Mouse (Mus musculus): ENCODE results near the gene Pde6h. TPM values are rescaled to one million over a fixed set of nuclear protein-coding genes. Genes with fewer than 3 reads are reported as not detected.

The Pde6h gene
- polyA plus RNA-seq, 1 experiment from 2014 or later = not detected

DNA sequence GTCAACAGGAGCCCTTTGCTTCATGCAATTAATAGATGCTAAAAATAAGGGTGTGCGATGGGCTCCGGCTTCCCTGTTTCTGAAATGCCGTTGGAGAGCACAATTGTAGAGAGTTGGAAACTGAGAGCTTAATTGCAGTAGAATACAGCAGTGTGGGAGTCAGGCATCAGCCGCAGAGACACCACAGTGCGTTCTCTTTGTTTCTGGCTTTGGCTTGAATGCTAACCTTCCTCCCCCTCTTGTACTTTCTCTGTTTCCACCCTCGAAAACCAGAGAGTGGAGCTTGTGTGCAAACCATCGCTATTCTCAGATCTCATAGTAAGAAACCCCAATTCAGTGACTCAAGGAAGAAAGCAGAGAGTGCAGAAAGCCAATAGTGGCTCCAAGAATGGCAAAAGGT lies 74.5 kb downstream of the Pde6h start:
- Histone ChIP-seq H3K9ac (no peak overlapping the region), H3K36me3 (ENCODE audit: poor library complexity, severe bottlenecking) (no peaks in the 10 kb centered on the region), H3K27ac (no peak overlapping the region), H3K4me1 (peaks cover 10% of the 10 kb centered on the region), H3K4me3 (no peak overlapping the region), H3K4me2 (no peak overlapping the region), H3K9me3 (replicated peaks) (no peaks in the 10 kb centered on the region), H3K27me3 (no peaks in the 10 kb centered on the region)
- WGBS = 73% methylated on average over 7 of the region's 7 CpGs
- no peak for ATAC-seq

DNA sequence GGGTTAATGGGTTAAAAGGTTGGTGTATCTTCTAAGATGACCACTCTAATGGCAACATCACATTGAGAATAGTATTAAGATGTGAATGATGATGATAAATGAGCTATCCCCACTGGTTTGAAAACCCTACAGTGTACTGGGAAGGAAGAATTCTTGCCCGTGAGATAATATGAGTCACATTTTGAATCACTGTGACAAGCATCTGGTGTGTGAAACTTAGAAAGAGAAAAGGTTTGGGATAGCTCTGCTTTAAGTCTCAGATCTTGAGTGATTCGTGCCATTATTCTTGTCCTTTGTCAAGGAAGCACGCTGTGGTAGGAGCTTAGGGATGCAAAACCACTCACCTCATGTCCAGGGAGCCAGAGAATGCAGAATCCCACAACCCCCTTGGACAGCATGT lies 75.4 kb downstream of the Pde6h start:
- Histone ChIP-seq H3K36me3 (ENCODE audit: poor library complexity, severe bottlenecking) (no peaks in the 10 kb centered on the region), H3K27ac (no peak overlapping the region), H3K27me3 (no peaks in the 10 kb centered on the region), H3K9me3 (replicated peaks) (no peaks in the 10 kb centered on the region), H3K4me1 (peaks cover 10% of the 10 kb centered on the region), H3K4me3 (no peak overlapping the region), H3K9ac (no peak overlapping the region), H3K4me2 (no peak overlapping the region)
- ATAC-seq = no peak
- WGBS = 87% methylated on average over 3 of the region's 3 CpGs

DNA sequence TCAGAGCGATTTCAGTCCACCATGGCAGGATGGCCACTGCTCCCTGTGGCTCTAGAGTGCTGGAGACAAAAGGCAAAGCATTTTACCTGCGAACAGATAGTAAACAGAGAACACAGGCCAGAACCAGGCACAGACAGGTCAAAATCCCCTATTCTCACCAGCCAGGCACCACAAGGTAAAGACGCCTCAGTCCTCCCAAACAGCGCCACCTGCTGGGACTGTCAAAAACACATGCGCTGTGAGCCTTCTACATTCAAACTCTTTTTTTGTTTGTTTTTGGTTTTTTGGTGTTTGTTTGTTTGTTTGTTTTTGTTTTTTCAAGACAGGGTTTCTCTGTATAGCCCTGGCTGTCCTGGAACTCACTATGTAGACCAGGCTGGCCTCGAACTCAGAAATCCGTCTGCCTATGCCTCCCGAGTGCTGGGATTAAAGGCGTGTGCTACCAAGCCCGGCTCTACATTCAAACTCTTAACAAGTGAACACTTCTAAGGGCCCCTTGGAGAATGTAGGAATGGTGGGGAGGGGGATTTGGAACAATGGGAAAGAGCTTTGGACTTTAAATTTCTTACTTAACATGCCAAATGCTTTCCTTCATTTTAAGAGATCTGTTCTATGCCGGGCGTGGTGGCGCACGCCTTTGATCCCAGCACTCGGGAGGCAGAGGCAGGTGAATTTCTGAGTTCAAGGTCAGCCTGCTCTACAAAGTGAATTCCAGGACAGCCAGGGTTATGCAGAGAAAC lies 76.2 kb downstream of the Pde6h start:
- H3K4me2 ChIP-seq = no peak overlapping the region
- H3K27me3 ChIP-seq = no peaks in the 10 kb centered on the region
- H3K9ac ChIP-seq = no peak overlapping the region
- no peaks in the 10 kb centered on the region for H3K36me3 ChIP-seq (ENCODE audit: poor library complexity, severe bottlenecking)
- 88% methylated on average over 15 of the region's 15 CpGs for WGBS
- no peak for ATAC-seq
- H3K27ac ChIP-seq = no peak overlapping the region
- H3K9me3 ChIP-seq (replicated peaks) = no peaks in the 10 kb centered on the region
- H3K4me3 ChIP-seq = no peak overlapping the region
- peaks cover 10% of the 10 kb centered on the region for H3K4me1 ChIP-seq

DNA sequence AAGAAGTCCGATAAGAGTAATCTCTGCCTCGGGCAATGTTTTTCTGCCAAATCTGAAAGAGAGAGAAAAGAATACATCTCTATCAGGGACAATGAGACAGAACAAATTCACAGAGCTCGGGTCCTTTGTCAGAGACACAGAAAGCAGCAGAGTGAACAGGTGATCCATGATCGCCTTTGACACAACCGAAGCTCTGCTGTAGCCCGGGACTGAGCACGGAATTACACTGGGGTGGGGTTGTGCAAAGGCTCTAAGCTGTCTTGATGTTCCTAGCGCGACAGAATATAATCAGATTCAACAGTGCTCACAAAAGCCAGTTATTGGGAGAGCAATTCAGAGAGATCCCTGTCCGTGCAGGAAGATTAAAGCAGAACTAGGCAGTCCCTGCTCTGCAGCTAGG lies 77.1 kb downstream of the Pde6h start:
- no peaks in the 10 kb centered on the region for H3K27me3 ChIP-seq
- H3K36me3 ChIP-seq (ENCODE audit: poor library complexity, severe bottlenecking) = no peaks in the 10 kb centered on the region
- H3K4me1 ChIP-seq = peaks cover 10% of the 10 kb centered on the region
- H3K9ac ChIP-seq = no peak overlapping the region
- H3K4me2 ChIP-seq = no peak overlapping the region
- H3K4me3 ChIP-seq = no peak overlapping the region
- no peak for ATAC-seq
- H3K27ac ChIP-seq = no peak overlapping the region
- WGBS = 84% methylated on average over 10 of the region's 10 CpGs
- no peaks in the 10 kb centered on the region for H3K9me3 ChIP-seq (replicated peaks)

DNA sequence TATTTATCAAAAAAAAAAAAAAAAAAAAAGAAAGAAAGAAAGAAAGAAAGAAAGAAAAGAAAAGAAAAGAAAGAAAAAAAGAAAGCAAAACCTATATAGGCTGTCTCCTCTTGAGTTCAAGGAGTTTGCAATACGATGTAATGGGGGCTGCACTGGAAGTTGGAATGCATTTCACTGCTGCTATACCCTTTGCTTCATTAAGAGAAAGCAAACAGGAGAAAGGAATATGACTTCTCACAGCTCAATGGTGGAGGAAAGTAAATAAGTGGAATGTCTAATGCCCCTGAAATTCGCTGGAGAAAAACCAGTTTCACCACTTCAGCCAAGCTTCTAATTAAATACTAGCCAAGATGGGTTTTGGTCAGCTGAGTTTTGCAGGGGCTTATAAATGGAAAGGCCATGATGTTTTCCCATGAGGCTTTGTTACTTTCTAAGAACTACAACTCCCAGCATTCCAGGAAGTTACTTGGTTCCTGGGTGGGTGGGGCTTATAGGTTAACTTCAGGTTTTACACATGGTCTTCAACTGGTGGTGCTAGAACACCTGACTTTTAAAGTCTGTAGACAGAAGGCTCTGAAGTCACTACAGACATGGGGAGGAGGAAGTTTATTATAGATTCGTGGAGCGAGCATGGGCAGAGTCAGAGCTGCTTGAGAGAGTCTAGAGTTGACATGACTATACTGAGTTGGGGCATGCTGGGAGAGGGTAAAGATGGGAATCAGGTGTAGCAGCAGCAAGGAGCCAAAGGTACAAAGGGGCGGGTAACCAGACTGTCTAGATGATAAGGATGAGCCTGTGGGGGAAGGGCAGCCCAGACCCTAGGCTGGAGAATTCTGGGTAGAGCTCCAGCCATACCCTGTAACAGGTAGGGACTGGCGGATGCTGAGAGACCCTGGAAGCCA lies 77.9 kb downstream of the Pde6h start:
- no peak overlapping the region for H3K27ac ChIP-seq
- H3K4me1 ChIP-seq = peaks cover 7% of the 10 kb centered on the region
- no peaks in the 10 kb centered on the region for H3K9me3 ChIP-seq (replicated peaks)
- WGBS = 84% methylated on average over 6 of the region's 6 CpGs
- no peak overlapping the region for H3K9ac ChIP-seq
- no peaks in the 10 kb centered on the region for H3K36me3 ChIP-seq (ENCODE audit: poor library complexity, severe bottlenecking)
- H3K4me2 ChIP-seq = no peak overlapping the region
- ATAC-seq = no peak
- no peaks in the 10 kb centered on the region for H3K27me3 ChIP-seq
- no peak overlapping the region for H3K4me3 ChIP-seq

GRCm38 (mm10) chr6:137002169-137002514 lies 78.5 kb downstream of the Pde6h start:
- no peak overlapping the region for H3K4me2 ChIP-seq
- H3K36me3 ChIP-seq (ENCODE audit: poor library complexity, severe bottlenecking) = no peaks in the 10 kb centered on the region
- no peak overlapping the region for H3K27ac ChIP-seq
- no peaks in the 10 kb centered on the region for H3K9me3 ChIP-seq (replicated peaks)
- H3K9ac ChIP-seq = no peak overlapping the region
- 93% methylated on average over 5 of the region's 5 CpGs for WGBS
- H3K4me3 ChIP-seq = no peak overlapping the region
- no peaks in the 10 kb centered on the region for H3K27me3 ChIP-seq
- no peak for ATAC-seq
- 0 out of 2 replicates have a peak, but pooled peaks cover 1% of the 10 kb centered on the region for H3K4me1 ChIP-seq

DNA sequence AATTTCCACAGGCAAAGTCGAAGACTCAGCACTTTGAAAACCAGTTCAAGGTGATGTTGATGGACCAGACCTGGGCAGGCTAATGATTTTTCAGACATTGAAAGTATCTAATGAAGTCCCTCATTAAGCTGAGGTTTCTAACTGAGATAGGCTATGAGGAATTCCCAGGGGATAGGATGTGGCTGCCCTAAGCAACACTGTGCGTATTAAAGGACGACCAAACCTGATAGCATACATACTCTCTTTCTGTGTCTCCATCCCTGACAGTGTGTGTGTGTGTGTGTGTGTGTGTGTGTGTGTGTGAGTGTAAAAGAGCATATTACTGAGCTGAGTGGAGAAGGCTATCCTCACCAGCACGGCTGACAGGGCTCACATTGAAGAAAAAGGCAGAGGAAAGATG lies 80.7 kb downstream of the Pde6h start:
- Histone ChIP-seq H3K4me2 (no peak overlapping the region), H3K27ac (no peak overlapping the region), H3K36me3 (ENCODE audit: poor library complexity, severe bottlenecking) (no peaks in the 10 kb centered on the region), H3K4me3 (no peak overlapping the region), H3K4me1 (no peaks in the 10 kb centered on the region), H3K9me3 (replicated peaks) (no peaks in the 10 kb centered on the region), H3K9ac (no peak overlapping the region), H3K27me3 (no peaks in the 10 kb centered on the region)
- no peak for ATAC-seq
- WGBS = 85% methylated on average over 4 of the region's 4 CpGs

DNA sequence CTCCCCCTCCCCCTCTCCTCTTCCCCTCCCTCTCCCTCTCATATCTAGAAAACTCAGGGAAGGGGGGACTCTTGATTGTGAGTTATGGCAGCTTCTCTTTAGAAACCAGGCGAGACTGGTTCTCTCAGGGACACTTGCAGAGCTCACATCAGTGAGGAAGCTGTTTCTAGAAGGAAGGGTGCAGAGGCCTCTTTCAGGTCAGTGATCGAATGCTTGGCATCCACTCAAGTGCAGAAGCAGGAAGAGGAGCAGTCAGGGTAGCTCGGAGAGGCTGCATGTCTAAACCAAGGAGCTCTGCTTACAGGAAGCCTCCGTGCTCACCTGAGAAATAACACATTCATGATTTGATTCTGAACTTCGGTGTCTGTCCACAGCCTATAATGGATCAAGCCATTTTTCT lies 87.6 kb downstream of the Pde6h start:
- whole genome bisulfite sequencing = 87% methylated on average over 5 of the region's 5 CpGs
- Histone ChIP-seq H3K27ac (no peak overlapping the region), H3K36me3 (ENCODE audit: poor library complexity, severe bottlenecking) (no peaks in the 10 kb centered on the region), H3K4me3 (no peak overlapping the region), H3K4me2 (no peak overlapping the region), H3K27me3 (no peaks in the 10 kb centered on the region), H3K9me3 (replicated peaks) (no peaks in the 10 kb centered on the region), H3K4me1 (no peaks in the 10 kb centered on the region), H3K9ac (no peak overlapping the region)
- no peak for ATAC-seq

DNA sequence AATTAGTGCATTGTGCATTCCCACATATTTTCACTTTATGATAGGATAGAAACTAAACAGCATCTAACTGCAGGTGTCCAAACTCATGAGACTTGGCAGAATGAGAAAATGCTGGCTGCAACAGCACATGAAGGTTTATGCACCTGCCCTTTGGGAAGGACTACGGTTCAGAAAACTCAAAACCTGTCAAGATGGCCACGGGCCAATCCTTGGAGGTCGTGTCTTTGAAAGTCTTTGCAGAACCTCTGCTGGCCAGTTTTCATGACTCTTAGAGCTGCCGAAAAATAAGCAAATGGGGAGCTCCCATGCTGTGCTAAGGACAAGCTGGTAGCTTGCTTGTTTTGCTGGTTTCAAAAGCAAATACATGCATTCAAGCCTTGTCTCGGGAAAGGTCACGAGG lies 90.7 kb downstream of the Pde6h start:
- H3K36me3 ChIP-seq (ENCODE audit: poor library complexity, severe bottlenecking) = no peaks in the 10 kb centered on the region
- no peak overlapping the region for H3K9ac ChIP-seq
- no peak overlapping the region for H3K4me3 ChIP-seq
- 81% methylated on average over 6 of the region's 6 CpGs for WGBS
- H3K27me3 ChIP-seq = no peaks in the 10 kb centered on the region
- H3K4me1 ChIP-seq = no peaks in the 10 kb centered on the region
- H3K4me2 ChIP-seq = no peak overlapping the region
- no peaks in the 10 kb centered on the region for H3K9me3 ChIP-seq (replicated peaks)
- no peak overlapping the region for H3K27ac ChIP-seq
- no peak for ATAC-seq

DNA sequence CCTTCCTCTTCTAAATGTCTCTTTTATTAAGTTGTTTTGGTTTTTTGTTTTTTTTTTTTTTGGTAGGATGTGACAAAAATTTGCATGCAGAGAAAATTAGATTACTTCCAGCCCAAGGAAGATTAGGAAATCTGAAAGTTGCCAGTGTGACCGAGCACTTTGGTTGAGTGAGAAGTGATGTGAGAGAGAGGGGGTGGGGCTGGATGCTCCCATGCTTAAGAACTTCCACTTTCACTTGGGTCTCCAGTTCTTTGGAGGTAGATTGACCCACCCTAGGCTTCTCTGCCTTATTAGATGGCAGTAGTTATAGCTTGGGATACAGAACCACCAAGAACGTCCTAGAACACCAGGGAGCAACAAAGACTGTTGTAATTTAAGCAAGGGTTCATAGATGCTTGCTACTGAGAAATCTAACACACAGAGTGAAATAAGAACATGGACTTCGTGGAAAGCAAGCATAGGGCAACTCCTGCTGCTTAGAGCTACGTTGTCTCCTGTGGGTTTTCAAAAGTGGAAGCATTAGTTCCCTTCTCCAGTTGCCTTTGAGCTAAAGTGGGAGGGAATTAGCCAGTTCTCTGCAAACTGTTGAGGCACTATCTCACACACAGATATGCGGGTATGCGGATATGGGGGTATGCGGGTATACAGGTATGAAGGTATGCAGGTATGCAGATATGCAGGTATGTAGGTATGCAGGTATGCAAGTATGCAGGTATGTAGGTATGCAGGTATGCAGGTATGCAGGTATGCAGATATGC lies 93.8 kb downstream of the Pde6h start:
- 91% methylated on average over 7 of the region's 7 CpGs for WGBS
- Histone ChIP-seq H3K4me1 (no peaks in the 10 kb centered on the region), H3K4me3 (no peak overlapping the region), H3K9me3 (replicated peaks) (no peaks in the 10 kb centered on the region), H3K9ac (no peak overlapping the region), H3K27ac (no peak overlapping the region), H3K4me2 (no peak overlapping the region), H3K27me3 (no peaks in the 10 kb centered on the region), H3K36me3 (ENCODE audit: poor library complexity, severe bottlenecking) (no peaks in the 10 kb centered on the region)
- no peak for ATAC-seq

Measured in forebrain, embryonic 13.5 days (tissue).